Mouse (Mus musculus) heart, postnatal 36 days (tissue): ENCODE data around the gene Fam168a. TPM values are rescaled to one million over a fixed set of nuclear protein-coding genes. Genes with fewer than 3 reads are reported as not detected.
A peak's percentile ranks its signal among the peaks of the same experiment; 100 is the strongest.
"Not testable (repeated sequence)": the region's sequence is repeated elsewhere in the genome, so short reads cannot be mapped to it uniquely, and the experiment has no call there.

ENCODE experiments used
- DNase-seq, 2 experiments: peaks; one replicate each; pipeline ENCODE4 v3.0.0; 2021 to 2022
- intact Hi-C: fragments of 180-260 bp; cut with DNase I; formaldehyde crosslinking; loops from one replicate; pipeline ENCODE4 v1.15.1; 2025
- total RNA-seq, 2 experiments: library from RNA; stranded (reverse); gene quantifications; 2 replicates each; pipeline ENCODE4 v1.2.3; 2021

Fam168a gene
- total RNA-seq, 2 experiments from 2014 or later, result 38.8 to 44.7 TPM

- intact Hi-C loops, result no loop called here
- DNase-seq, result no peak
Measured at GRCm38 (mm10) chr7:100699771-100700770, 6.4 kb upstream of the Fam168a start.

DNA sequence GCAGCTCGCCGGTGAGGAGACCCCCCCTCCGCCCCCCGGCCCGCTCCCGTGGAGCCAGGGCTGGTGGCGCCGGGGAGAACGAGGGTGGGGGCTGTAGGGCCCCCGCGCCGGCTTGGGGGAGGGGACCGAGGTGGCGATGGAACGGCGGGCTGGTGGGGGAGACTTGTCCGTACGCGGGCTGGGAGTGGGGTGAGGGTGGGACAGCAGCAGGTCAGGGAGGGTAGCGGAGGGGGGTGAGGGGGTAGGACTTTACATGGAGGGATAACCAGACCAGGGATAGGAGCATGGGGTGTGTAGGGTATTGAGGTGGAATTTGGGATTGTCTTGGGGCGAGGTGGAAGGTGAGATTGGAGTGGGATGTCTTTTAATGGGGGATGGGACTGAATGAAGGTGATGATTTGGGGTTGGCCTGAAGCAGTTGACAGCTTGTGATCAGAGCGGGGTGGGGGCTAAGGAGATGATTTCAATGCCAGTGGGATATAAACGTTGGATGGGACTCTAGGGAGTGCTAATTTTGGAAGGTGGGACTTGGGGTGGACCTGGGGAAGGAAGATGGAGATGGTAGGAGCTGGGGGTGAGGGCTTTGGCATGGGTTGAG is 547 bp downstream of the Fam168a start:
- intact Hi-C loops, result loop anchor here (2.0 kb wide), 1 partner anchor 82 kb away; no protein-coding TSS in a partner anchor
- DNase-seq, result no peak

- intact Hi-C loops, result no loop called here
- no peak for DNase-seq
Measured at GRCm38 (mm10) chr7:100718741-100719140, 12.3 kb downstream of the Fam168a start.

DNA sequence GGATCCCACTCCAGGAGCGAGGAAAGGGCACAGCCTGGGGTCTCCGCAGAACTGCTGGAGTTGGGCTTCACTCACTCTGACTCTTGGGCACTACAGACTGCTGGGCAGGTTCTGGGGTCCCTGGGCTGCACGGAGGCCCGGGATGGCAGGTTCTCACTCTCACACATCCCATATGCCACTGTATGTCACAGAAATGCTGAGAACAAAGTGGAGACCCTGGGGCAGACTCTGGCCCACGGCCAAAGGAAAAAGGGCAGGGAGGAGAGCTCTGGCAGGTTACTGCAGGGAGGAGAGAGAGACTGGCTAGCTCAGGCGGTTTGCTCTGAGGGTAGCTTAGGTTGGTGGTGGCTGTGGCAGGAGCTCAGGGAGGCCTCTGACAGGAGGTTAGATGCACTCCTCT is 15.8 kb downstream of the Fam168a start:
- no peak for DNase-seq
- intact Hi-C loops, result no loop called here

- intact Hi-C loops, result no loop called here
- DNase-seq, result no peak
Measured at GRCm38 (mm10) chr7:100723453-100724294, 17.2 kb downstream of the Fam168a start.

DNA sequence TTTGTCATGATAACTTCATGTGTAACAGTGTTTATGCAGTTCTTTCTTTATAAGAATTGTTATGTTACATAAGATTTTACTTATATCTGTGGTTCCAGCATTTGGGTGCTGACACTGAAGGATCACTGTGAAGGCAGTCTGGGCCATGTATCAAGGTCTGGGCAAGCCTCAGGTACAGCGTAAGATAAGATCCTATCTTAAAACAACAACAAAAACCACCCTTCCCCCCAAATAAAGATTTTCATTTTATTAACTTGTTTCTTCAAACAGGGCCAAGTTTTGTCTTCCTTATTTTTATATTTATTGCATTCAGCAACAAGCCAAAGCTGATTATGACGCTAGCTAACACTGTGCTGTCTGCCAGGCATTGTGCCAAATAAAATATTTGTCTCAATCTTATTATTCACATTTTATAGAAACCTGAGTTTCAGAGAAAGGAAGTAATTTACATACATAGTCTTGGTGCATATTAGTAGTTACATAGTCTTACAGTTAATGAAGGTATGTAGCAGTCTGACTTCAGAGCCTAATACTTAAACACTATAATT is 21.2 kb downstream of the Fam168a start:
- no peak for DNase-seq
- intact Hi-C loops, result loop anchor here (5.0 kb wide), 2 partner anchors 40 to 45 kb away; no protein-coding TSS in a partner anchor

DNA sequence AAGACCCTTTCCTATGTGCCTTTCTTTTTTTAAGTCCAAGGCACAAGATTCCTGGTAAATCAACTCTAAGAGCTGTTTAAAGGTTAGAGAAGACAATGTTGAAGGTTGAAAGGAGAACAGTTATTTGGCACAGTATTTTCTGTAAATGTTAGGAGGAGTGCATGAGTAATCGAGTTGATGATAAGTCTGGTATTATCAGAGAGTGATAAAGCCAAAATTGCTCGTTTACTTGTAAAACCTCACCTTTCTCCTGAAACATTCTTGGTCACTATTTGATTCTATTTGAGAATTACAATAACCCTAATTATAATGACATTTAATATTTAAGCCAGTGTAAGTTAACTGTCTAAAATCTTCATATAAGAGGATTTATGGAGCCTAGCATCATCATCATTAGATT is 23.3 kb downstream of the Fam168a start:
- intact Hi-C loops, result loop anchor here (5.0 kb wide), 2 partner anchors 42 to 43 kb away; no protein-coding TSS in a partner anchor
- no peak for DNase-seq

DNA sequence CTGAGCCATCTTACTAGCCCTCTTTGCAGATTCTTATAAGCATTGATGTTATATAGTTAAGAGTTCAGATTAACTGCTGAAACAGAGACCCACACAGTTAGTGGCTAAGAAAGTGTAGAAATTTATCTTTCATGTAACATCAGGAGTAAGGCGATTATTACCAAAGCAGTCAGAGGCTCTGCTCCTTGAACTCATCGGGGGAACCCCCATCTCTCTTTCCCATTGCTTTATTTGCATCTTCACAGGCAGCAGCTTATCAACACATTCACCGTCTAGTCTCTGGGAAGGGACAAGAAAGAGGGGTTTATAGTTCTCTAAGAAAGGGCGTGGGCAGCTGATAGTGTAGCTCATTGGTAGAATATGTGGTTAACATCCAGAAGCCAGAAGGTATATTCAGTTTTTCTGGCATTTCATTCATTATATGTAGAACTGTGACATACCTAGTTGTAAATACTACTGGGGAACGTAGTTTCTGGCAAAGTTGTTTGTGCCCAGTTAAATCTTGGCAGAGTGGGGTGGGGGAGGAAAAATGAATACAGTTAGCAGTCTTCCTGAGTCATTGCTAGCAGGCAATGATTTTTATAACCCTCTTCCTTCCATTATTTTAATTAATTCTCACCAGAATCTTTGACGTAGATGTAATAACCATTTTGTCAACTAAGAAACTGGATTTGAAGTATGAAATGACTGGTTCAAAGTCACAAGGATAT is 26.1 kb downstream of the Fam168a start:
- intact Hi-C loops, result no loop called here
- DNase-seq, result no peak

DNA sequence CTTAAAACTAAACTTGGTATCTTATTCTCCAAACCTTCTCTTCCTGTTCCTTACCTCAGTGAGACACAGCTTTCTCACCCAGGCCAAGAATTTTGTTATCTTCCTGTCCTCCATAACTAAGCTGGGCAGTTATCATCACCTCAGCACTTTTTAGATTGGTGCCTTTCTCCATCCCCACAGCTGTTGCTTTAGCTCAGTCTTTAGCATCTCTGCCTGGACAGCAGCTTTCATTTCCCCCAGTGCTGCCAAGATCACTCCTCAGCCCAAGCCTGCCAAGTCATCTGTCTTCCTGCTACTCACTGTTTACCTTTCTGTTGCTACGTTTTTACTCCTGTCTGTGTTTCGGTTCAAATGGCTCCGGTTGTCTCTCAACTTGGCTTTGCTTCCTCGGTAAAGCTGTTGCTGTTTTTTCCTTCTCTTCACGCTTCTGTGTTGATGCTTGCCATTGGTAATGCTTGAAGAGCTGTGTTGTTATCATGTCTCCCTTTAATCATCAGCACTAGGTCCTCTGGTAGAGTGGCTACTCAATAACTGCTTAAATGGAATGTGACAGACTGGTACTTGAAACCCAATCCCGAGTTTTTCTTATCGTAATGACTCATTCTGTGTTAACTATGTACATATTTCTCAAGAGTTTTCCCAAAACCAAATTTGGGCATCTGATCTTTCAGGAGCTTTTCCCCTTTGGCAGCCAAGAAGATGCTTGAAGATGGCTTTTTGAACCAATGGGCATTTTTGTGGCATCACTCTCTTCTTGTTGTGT is 26.8 kb downstream of the Fam168a start:
- intact Hi-C loops, result no loop called here

GRCm38 (mm10) chr7:100734201-100734600 is 27.8 kb downstream of the Fam168a start:
- DNase-seq, result no peak
- intact Hi-C loops, result no loop called here

More for the DNA sequence above, 26.8 kb downstream of the Fam168a start:
- DNase-seq, result peak; percentile 13 to 19

DNA sequence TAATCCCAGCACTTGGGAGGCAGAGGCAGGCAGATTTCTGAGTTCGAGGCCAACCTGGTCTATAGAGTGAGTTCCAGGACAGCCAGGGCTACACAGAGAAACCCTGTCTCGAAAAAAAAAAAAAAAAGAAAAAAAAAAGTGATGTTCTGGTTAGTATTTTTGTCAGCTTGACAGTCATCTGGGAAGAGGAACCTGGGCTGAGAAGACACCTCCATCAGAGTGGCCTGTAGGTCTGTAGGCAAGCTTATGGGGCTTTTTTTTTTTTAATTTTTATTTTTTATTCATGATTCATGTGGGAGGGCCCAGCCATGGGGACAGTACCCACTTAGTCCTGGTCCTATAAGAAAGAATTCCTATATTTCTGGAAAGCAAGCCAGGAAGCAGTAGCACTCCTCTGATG is 28.5 kb downstream of the Fam168a start:
- DNase-seq, intact Hi-C loops: not testable (repeated sequence)

- DNase-seq, result no peak
- intact Hi-C loops, result no loop called here
Measured at GRCm38 (mm10) chr7:100736131-100736530, 29.7 kb downstream of the Fam168a start.

- intact Hi-C loops, result loop anchor here (5.0 kb wide), 1 partner anchor 57 kb away; no protein-coding TSS in a partner anchor
- no peak for DNase-seq
Measured at GRCm38 (mm10) chr7:100744372-100744771, 37.9 kb downstream of the Fam168a start.

DNA sequence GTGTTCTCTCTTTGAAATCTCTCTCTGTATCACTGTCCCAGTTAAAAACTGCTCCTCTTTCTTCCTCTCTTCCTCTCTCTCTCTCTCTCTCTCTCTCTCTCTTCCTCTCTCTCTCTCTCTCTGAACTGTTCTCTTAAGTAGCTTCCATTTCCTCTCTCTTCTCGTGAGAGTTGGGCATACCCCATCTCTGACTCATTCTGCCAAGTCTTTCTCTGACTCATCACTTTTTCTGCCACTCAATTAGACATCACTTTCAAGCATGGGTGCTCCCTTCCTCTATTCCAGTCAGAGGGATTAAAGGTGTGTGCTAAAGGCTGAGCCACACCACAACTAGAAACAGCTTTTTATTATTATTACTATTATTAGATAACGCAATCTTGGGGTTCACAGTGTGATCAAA is 43.7 kb downstream of the Fam168a start:
- DNase-seq, result no peak
- intact Hi-C loops, result no loop called here

DNA sequence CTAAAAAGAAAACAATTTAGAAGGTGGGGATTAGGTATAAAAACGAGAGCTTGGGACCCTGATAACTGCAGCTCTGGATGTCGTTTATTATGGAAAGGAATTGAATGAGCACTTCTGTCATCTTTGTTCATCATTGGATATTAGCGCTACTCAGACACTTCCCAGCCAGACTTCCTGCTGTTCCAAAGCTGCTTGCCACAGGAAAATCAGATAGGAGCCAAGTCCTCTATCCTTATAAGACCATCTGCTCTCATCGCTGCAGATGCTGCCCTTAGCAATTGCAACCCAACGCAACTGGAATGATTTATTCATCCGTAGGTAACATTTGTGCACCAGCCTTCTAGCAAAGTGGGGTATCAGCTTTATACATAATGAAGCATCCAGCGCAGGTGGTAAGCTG is 52.3 kb downstream of the Fam168a start:
- DNase-seq, result no peak
- intact Hi-C loops, result no loop called here

GRCm38 (mm10) chr7:100762726-100763125 is 56.3 kb downstream of the Fam168a start:
- DNase-seq, result no peak
- intact Hi-C loops, result no loop called here

DNA sequence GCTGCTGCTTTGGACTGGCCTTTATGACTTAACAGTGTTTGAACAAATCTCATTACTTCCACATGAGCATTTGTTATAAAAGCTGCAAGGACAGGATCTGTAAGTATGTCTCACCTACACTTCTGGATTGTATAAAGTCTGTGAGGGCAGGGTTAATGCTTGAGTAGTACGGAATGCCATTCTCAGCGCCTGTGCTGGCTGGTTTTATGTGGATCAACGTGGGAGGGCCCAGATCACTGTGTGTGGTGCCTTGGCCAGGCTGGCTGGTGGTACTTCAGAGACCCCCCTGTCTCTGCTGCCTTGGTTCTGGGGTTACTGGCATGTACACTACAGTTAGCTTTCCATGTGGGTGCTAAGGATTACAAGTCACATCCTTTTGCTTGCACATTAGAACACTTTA is 61.1 kb downstream of the Fam168a start:
- no peak for DNase-seq
- intact Hi-C loops, result no loop called here

DNA sequence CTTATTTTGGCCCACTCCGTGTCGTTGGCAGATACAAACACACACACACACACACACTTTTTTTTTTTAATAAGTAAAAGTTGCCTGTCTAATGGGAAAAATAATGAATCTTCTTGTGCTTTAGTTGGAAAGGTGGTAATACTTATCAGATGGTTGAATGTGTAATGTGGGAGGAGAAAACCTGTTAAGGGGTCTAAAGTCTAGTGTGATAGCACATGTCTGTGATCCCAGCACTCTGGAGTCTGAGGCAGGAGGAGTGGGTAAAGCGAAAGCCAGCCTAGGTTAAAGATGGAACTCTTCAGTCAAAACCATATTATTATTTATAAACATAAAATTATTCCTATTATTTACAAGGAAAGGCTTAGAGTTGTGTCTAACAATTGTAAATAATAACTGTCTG is 61.6 kb downstream of the Fam168a start:
- intact Hi-C loops, result no loop called here
- DNase-seq, result no peak

DNA sequence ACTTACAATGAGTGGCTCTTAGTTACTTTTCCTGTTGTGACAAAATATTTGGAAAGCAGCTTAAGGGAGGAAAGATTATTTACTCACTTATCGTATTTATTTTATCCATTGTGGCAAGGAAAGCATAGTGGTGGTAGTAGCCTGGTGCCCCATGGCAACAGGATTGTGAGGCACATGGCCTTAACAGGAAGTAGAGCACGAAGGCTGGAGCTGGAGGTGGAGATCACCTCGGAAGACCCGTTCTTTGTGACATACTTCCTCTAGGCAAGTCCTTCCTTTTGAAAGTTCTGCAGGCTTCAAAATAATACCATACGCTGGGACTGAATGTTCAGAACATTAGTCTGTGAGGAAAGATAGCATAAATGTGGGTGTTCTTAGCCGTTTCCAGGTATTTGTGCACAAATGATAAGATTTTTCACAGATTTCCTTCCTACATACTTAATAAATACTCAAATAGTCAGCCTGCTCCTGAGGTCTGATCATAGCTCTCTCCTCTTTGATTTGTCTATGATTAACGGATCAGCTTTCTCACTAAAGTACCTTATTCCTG is 63.2 kb downstream of the Fam168a start:
- no peak for DNase-seq
- intact Hi-C loops, result loop anchor here (5.0 kb wide), 1 partner anchor 42 kb away; no protein-coding TSS in a partner anchor
